Mouse (Mus musculus) urinary bladder, adult 18-20 months (tissue): ENCODE measurements around the gene Gm11096.

Experiments used
- DNase-seq, 2 experiments: peaks; one replicate each; pipeline ENCODE4 v3.0.0; 2022; ENCODE audit warnings: low spot score in 2 of 2, mixed read lengths in 2 of 2

Gm11096 gene

DNA sequence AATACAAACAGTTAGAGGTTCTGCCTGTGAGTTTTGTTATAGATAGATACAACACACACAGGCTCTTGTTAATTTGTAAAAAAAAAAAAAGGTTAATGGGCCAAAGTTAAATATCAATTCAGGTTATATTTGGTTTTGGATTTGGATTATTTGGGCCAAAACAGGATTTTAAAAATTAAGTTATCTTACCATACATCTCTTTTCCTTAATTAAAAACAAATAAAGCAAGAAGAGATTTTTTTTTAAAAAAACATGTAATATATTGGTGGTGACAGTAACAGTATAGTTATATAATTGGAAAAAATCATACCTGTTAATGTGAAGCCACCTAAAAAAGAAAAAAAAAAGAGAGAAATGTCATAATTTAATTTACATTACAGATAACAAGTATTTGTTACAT lies at the start of gene Gm11096:
Gm11096 (plus strand) TSS at position 301 of the 400 bp plus-strand sequence.
- DNase-seq: no peak

DNA sequence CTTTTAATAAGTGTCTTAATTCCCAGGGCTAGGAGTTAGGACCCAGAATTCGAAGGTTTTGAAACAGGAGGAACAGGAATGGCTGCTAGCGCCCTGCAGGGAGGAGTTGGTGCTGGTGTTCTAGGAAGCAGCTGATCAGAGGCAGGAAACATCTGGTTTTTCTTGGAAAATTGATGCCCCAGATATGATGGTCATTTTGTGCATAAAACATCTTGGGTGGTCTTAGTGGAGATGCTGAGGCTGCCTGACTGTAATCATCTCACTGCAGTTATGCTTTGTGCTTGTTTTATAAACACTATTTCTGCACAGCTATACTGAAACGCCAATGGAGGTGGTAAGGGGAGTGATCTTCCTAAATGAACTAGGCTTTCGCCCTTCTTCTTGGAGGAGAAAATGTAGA lies 48.5 kb upstream of the Gm11096 start:
- DNase-seq: no peak

DNA sequence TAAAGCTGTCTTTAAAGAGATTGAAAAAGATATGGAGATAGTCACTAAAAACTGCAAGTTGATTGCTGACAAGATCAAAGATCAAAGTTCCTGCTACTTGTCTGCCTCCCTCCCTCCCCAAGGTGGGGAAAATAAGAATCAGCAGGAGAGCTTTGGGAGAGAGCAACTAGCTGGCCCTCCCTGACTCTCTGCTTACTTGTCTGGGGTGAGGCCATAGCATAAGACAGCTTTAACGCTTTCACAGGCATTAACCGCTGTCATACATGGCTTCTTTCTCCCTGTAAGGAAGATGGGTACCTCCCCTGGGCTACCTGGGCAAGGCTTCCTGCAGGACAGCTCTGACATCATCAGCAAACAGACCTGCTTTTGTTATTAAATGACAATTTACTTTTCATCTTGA lies 47.4 kb upstream of the Gm11096 start:
- no peak for DNase-seq

DNA sequence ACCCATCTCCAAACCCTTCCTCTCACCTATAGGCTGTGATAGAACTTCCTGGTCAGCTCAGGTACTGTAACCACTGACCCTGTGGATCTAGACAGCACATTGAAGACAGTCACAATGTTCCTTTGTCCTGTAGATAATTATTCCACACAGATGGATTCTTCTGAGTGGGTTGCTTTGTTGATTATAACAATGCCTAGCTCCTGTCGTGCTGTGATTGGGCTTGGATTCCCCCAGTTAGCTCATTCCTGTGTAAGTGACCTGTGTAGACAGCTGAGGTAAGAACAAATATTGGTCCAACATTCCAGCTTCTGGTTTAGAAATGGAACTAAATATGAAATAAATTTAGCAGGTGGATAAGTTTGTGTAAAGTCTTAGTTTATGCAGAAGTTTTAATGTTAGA lies 44.1 kb upstream of the Gm11096 start:
- no peak for DNase-seq

DNA sequence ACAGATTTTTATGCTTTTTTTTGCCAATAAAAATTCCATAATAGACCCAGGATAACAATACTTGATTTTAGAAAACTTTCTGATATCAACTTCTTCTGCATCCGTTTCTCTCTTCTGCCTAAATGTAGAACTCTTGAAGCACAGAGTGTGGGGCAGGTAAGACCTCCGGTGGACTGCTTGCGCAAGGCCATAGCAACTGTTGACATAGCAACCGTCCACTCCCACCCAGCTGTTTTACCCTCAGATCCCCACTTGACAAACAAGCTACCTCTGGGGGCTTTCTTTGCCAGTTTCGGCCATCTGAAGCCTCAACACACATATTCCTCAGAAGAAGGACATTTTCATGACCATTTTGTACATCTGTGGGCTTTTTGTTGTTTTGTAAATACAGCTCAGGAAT lies 41.2 kb upstream of the Gm11096 start:
- no peak for DNase-seq

DNA sequence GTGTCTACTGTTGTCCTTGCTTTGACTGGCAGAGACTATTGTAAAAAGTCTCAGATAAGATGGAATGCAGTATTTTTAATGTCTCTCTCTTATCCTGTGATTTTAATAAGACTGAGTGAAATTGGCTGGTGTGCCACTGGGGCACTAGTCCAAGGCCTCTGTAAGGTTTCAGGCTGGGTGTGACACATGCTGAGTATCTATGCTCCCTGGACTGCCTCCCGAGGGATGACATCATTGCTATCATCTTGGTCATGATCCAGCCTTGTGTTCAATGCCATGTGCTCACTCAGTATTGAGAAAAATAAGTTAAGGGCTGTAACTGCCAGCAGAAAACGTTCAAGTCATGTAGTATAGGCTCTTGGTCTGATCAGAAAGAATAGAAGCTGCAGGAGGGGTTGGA lies 38.9 kb upstream of the Gm11096 start:
- DNase-seq: peak in 1 of 2 experiments; percentile 61

DNA sequence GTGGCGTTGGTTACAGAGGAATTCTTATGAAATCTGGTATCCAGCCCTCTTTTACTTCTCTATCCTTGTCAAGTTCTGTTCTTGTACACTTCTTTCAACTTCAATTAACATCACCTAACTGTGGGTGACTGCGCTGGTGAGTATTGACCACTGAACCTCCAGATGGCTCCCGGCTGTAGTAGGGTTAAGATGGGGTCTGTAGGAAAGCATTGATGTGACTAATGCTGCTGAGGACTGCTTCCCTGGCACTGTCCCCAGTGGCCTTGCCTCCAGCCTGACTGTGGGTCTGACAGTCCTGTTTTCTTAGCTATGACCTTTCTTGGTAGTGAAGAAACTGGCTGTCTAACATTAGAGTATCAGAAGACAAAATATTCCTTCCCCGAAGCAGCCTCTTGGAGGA lies 38.4 kb upstream of the Gm11096 start:
- peak in 1 of 2 experiments; percentile 24 for DNase-seq

DNA sequence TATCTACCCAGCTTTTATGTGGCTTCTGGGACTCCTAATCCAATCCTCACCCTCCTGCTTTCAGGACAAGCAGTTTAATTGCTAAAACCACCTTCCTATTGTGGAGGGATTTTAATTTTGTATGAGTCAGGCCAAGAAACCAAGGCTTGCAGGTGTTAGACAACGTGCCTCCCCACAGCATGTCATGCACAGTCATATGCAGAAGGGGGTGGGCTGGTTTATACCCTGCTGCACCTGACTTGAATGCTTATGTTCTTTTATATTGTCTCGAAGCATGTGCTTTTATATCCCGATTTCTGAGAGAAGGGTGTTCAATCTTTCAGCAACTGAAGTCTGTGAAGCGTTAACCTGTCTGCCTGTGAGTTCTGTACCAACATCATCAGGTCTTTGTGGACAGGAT lies 37.3 kb upstream of the Gm11096 start:
- DNase-seq: no peak

DNA sequence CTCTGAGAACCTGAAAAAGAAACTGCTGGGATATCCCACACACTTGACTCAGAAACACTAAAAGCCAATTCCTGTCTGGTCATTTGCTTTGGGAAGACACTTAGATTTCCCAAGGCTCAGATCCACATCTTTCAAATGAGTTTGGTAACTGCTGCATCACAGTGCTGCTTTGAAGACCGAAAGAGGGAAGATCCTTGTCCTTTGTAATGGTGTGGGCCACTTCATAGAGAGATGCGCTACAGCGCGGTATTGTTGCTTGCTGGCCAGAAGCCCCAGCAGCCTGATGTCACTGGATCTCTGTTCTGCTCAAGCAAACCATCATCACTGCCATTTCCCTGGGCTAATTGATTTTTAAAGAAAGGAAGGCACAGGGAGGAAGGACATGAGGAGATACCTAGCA lies 28.8 kb upstream of the Gm11096 start:
- DNase-seq: no peak

DNA sequence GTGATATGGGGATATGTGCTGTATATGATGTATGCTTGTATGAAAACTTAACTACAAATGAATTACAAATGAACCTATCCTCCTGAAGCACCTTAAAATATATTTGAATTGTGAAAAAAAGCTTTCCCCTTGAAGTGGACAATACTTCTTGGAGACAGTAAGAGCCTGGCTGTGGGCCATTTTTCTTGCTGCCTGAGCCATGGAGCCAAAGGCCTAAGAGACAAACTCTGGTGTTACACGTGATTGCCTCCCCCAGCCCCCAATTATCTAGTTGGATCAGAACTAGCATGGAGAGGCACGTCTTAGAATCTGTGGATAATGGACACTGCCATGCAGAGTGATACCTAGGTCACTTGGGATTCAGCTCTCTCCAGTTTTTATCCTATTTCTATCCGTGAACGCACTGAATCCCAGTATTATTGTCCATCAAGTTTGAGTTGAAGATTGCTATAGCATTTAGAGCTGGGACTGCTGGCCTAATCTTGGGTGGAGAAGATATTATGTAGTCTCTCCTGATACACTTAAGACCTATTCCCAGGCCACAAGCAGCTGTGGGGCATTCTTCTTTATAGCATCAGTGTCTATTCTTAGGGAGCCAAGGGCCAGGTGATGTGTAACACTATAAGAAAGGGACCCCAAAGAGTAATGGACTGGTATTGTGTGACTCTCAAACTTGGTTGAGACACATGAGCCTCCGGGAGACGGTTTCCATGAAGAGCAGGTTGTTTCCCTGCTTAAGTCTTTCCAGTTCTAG lies 25.0 kb upstream of the Gm11096 start:
- DNase-seq: no peak

DNA sequence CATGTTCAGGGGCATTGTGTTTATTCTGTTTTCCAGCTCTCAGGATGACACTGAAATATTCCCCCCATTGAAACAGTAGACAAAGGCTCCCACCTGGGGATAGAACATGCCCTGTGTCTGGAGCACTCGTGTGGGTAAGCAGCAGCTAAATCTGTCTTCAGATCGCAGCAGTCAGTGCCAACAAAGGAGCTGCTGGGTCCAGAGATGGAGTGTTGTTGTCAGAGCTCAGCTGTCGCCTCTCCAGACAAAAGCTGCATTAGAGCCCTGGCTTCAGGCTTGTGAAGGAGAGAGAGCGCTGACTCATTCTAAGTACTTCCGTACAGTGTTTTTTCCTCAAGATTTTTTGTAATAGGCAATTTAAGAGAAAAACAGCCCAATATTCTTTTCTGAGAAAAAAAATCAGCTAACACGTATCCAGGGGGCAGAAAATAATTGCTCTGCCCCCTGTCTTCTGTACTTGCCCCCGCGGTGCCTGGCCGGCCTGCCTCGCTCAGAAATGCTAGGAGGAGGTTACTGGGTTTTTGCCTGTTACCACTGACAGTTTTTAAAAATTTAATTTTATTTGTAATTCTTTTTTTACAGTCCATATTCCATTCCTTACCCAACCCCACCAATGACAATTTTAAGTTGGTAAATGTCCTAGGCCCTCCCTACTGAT lies 21.6 kb upstream of the Gm11096 start:
- no peak for DNase-seq

DNA sequence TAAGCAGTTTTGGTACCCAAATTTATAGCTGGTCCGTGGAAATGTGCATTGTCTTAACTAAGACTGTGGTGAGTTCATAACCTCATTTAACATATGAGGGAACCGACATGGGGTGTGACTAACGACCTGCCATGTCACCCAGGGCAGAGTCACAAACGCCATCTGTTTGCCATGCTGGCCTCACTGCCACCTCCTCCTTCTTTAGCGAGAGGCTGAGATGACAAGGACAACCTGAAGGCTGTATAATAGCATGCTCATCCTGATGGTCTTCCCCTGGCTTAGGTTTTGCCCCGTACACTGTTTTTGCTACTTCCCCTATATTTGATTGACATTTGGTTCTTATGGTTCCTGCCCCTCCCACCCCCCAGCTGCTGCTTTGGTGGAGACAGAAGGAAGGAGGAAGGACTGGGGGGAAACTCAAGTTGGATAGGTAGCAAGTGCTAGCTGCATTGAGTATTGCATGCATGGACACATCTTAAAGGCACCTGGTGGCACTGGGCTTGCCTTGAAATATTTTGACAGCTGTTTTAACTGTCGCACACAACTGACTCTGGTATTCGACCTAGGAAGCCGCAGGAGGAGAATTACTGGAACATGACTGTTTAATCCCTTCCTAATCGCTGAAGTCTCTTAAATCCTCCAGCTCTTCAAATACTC lies 17.2 kb upstream of the Gm11096 start:
- DNase-seq: no peak

DNA sequence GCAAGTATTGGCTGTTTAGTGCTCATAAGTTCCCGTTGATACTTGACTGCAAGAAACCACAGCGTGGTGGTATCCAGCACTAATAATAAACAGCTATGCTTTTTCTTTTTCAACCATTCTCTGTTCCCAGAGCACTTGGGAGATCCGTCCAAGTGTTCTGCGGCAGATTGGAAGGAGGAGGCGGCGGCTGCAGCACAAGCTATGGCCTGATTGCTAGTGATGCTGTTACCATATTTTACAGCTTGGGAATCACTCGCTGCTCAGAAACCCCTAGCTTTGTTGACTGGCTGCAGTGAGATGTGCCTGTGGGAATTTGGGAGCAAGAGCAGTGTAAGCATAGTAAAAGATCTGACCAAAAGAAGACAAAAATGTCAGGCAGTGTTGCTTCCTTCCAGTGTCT lies 14.3 kb upstream of the Gm11096 start:
- no peak for DNase-seq

DNA sequence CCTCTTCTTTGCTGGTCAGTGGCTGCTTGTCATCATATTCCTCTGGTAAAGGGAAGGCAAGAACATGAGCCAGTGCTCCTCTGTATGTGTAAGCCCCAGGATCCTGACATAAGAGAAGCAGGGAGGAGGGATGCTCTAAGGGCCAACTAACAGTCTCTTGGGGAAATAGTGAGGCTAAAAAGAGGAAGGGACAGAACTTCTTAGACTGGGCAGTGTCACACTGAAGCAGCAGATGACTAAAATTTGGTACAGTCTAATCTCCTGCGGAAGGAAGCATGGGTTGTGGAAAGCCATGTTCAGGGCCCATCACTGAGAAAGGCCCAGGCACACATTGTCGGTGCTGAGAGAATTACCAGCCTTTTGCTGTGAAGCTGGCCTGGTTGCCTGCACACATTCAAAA lies 8.8 kb upstream of the Gm11096 start:
- DNase-seq: no peak

DNA sequence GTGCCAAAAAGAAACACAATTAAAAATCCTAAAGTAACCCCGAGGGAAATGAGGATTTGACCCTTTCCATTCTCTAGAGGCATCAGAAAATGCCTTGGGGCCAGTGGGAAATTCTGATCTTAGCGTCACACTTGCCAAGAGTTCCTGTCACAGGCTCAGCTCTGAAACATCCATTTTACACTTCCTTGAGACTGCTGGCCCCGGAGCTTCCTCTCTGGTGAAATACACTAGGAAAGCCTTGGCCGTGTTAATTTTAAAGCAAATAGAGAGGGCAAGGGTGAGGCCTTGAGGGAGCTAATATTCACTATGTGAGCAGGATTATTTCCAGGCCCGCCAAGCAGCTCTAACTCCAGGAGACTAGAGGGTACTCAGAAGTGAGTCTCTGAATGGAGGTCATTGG lies 8.4 kb upstream of the Gm11096 start:
- DNase-seq: no peak

DNA sequence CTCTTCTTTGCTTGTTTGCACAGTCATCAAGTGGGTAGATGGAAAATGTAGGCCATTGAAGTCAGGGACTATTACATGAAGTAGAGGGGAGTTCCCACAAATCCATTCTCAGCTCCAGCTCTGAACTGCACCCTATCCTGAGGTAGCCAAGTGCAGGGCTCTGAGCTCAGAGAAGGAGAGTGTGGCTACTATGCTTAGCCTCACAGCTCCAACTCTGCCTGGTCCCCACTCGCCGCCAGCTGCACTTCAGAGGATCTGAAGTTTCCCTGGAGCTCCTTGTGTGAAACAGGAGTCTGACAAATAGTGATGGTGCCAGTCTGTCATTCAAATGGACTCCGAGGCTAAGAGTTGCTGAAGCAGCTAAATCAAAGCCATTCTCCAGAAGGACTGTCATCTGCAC lies 13.7 kb downstream of the Gm11096 start:
- DNase-seq: no peak

DNA sequence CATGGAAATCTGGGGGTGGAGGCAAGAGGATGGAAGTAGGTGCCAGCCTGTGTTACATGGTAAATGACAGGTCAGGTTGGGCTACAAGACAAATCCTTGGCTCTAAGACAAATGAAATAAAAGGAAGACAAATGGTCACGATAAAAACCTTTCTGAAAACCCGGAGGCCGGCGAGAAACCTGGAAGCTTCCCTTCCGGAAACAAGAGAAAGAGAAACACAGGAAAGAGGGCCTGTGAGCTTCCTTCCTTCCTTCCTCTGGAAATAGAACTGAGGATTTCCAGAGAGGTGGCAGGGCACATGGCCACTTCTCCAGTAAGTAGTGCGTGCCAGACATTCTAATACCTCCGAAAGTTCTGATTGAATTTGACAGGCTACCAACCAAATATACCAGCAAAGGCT lies 14.4 kb downstream of the Gm11096 start:
- no peak for DNase-seq

DNA sequence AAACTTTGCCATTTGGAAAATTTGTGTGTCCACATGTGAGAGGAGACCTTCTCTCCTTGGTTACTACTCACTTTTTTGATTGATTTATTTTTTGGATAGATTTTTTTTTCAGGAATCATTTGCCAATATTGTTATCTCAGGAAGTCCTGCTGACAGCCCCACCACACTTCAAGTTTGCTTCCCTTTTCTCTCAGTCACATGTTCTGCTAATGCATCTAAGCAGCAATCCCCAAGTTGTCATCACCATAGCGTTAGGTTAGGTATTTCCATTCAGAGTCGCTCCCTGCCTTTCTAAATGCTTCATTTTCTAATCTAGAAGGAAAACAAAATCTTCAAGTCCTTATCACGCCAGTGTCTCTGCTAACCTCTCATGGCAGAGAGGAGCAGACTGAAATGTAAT lies 17.8 kb downstream of the Gm11096 start:
- no peak for DNase-seq

DNA sequence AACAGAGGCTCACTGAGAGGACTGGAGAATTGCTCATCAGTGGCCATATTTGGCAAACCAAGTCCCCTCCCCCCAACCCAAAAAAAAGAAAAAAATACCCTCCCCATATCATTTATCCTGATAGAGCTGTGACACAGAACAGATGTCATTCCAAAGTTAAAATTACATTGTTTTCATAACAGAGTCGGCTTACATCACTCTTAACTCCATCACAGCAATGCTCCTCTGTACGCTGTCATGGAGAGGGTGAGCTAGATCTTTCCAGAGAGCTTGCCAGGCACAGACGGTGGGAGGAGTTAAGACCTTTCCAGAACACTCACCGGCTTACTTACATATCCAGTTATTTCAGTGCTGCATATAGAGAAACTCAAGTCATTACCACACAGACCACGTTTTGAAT lies 27.4 kb downstream of the Gm11096 start:
- DNase-seq: no peak

DNA sequence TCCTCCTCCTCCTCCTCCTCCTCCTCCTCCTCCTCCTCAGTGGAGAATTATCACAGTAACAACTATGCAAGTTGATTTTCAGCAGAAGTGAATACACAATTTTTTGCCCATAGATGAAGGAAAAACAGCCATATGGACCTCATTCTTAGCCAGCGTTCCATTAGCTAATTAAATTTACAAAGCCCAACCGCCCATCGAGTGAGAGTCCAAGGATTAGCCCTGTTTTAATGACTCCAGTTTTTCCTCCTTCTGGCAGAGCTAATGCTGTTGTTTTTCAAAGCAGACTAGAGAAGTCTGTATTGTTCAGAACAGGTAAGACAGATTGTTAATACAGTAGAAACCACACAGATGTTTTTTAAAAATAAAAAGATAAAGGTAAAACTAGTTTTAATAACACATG lies 31.8 kb downstream of the Gm11096 start:
- no peak for DNase-seq

DNA sequence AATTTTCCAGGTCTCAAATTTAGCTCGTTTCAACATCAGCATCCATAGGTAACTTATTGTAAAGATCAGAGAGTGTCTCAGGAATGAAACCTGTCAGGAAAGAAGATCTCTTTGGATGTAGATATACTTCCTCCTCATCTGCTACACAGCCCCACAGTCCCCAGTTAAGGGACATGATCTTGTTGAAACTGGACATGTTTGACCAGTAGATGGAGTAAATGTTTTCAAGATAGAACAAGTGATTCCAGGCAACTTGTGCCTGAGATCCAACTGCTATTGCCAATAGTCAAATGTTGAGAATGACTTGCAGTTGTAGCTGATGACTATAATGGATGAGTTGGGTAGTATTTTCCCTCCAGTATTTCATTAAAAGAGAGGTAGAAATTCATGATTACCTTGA lies 35.9 kb downstream of the Gm11096 start:
- no peak for DNase-seq

DNA sequence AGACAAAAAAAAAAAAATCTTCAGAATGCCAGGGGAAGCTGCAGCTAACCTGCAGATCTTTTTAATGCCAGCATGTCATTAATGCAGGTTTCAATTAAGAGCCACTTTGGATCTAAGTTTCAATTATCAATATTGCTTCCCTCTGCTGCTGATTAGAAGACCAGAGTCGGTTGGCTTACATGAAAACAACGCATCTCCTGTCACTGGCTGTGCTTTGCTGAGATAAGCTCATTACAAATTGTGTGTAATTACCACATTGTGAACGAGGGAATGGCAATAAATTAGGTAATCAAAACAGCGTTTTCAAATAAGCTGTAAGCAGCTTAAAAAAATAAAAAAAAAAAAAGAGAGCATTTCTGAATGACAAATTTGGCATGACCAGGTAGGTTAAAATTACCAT lies 38.2 kb downstream of the Gm11096 start:
- no peak for DNase-seq
